Comparison of ENCODE assay signal across 15 mouse cellular contexts in genomic region chr7:132698737-132699136, GRCm38 (mm10).
"Had no signal": no experiment of that assay in that cellular context is flagged by ENCODE, and none has a peak within 500 bp of the region (broad histone marks: within the 10 kb centered on the region; RNA-seq: fewer than 3 reads in every experiment).

No protein-coding gene starts in this region.

- H3K4me3 ChIP-seq: kidney, embryonic 15.5 days; limb, embryonic 12.5 days; midbrain, embryonic 10.5 days; neural tube, embryonic 13.5 days had no signal

- ATAC-seq: intestine, embryonic 16.5 days; lung, postnatal 0 days had no signal

- H3K4me2 ChIP-seq: kidney, embryonic 15.5 days; limb, embryonic 12.5 days; neural tube, embryonic 13.5 days had no signal

- H3K27me3 ChIP-seq: kidney, embryonic 15.5 days; limb, embryonic 12.5 days; neural tube, embryonic 13.5 days had no signal

- H3K36me3 ChIP-seq: limb, embryonic 12.5 days; midbrain, embryonic 10.5 days; neural tube, embryonic 13.5 days had no signal

- H3K27ac ChIP-seq: kidney, embryonic 15.5 days; limb, embryonic 12.5 days; liver, embryonic 14.5 days; midbrain, embryonic 10.5 days; neural tube, embryonic 13.5 days had no signal

- DNase-seq: kidney, adult 2 months; kidney, postnatal 14 days; layer of hippocampus, adult 9-11 months; layer of hippocampus, postnatal 36 days; lung, adult 2 months; lung, postnatal 4 days; midbrain, embryonic 14.5 days; right cerebral cortex, postnatal 25 days had no signal

- H3K9ac ChIP-seq: kidney, embryonic 15.5 days; limb, embryonic 12.5 days; liver, embryonic 14.5 days; neural tube, embryonic 13.5 days had no signal
